Mouse (Mus musculus): Measurements from ENCODE around the gene Lingo2. TPM values are rescaled to one million over a fixed set of nuclear protein-coding genes. Genes with fewer than 3 reads are reported as not detected.
"Not testable (repeated sequence)": the region's sequence is repeated elsewhere in the genome, so short reads cannot be mapped to it uniquely, and the experiment has no call there.

The Lingo2 gene
- total RNA-seq, 2 experiments from 2014 or later = not detected

DNA sequence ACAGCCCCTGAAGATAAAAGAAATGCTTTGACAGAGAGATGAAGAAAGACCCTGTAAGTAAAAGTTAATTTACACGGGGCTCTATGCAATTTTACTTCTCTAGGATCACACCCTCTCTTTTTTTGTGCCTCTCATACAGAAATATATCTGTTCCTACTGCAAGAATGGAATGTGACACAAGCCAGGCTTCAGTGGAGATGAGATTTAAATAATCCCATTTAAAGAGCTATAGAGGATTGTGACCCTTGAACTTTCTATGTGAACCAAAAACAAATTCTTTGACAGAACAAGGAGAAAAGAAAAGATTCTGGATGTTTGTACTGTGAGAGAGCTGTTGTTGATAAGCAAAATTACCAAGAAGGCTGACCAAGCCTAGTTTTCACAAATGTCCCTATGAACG, 1247.4 kb downstream of the Lingo2 start:
- DNase-seq (ENCODE audit: low spot score) = no peak
- intact Hi-C loops (cut with DNase I) = no loop called here

- intact Hi-C loops (cut with DNase I) = no loop called here
- no peak for DNase-seq (ENCODE audit: low spot score)
These were observed 1248.9 kb downstream of the Lingo2 start for GRCm38 (mm10) chr4:35702661-35703060.

DNA sequence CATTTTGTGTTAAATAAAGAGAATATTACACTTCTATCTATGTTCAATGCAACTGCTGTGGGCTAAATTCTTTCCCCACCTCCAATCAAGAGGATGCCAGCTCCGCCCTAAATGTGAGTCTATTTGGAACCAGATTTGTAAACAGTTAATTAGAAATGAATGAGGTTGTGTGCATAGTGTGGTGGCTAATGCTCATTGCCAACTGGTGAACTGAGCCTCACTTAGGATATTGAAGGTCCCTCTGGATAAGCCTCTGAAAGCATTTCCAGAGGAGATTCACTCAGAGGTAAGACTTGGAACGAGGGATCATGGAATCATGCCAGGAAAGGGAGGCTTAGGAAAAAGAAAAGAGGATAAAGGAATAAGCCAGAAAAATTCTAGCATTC, 1256.4 kb downstream of the Lingo2 start:
- no peak for DNase-seq (ENCODE audit: low spot score)
- intact Hi-C loops (cut with DNase I) = no loop called here

- intact Hi-C loops (cut with DNase I) = no loop called here
- DNase-seq (ENCODE audit: low spot score) = no peak
These were observed 1257.0 kb downstream of the Lingo2 start for GRCm38 (mm10) chr4:35694360-35695136.

GRCm38 (mm10) chr4:35690521-35690920, 1261.0 kb downstream of the Lingo2 start:
- intact Hi-C loops (cut with DNase I) = no loop called here
- no peak for DNase-seq (ENCODE audit: low spot score)

DNA sequence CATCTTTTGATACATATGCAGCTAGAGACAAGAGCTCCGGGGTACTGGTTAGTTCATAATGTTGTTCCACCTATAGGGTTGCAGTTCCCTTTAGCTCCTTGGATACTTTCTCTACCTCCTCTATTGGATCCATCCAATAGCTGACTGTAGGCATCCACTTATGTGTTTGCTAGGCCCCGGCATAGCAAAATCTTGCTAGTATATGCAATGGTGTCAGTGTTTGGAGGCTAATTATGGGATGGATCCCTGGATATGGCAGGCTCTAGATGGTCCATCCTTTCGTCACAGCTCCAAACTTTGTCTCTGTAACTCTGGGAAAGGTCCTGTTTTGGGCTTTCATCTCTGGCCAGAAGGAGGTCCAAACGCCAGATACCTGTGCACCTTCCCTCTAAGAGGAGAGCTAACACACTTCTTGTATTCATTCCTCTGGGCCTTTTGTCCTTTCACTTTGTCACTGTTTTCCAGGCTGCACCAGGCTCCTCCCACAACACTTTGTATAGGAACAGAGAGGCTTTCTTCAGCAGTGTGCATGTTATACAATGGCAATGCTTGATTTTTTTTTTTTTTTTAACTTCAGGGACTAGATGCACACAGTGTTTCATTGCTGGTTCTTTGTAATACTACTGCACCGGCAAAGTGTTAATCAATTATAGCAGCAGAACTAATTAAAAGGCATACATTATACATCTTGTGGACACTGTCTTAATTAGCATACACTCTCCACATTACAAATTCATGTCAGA, 1262.9 kb downstream of the Lingo2 start:
- DNase-seq (ENCODE audit: low spot score); intact Hi-C loops (cut with DNase I): not testable (repeated sequence)

Small RNA genes within 50 kb of the gene (microRNA-seq; reads per million reads assigned to microRNA genes)
- gene Mir873a = not detected
- gene Mir873b = not detected
- gene Mir876 = not detected

Measured in heart, postnatal 25 days (tissue).